Mouse (Mus musculus) megakaryocyte, embryonic 14.5 days (primary cell): Measurements from ENCODE around the gene Tmem174.

Experiments used
- FLI1 ChIP-seq: IDR thresholded peaks from 2 replicates; pipeline ENCODE4 v1.6.1; 2012; ENCODE audit warnings: low read length, inconsistent platforms, mixed read lengths
- GATA1 ChIP-seq: IDR thresholded peaks from 3 replicates; pipeline ENCODE4 v1.6.1; 2012; ENCODE audit warnings: mixed read lengths, low read length, inconsistent platforms, borderline replicate concordance

GRCm38 (mm10) chr13:98636571-98636970 is 639 bp downstream of the Tmem174 start:
- TF ChIP-seq GATA1 (no peak), FLI1 (no peak)
